Mouse (Mus musculus) gastrocnemius, adult 2 months (tissue): ENCODE data around the gene Fuk. TPM values are rescaled to one million over a fixed set of nuclear protein-coding genes. Genes with fewer than 3 reads are reported as not detected.

Experiments
- DNase-seq: peaks from one replicate; pipeline ENCODE4 v3.0.0; 2022
- H3K27ac ChIP-seq: fragments of 200-600 bp; 2 replicates; pipeline ENCODE4 v1.8.1; 2022; ENCODE audit warnings: mild to moderate bottlenecking
- H3K4me3 ChIP-seq: fragments of 200-600 bp; 2 replicates; pipeline ENCODE4 v1.8.1; 2022; ENCODE audit warnings: mild to moderate bottlenecking, moderate library complexity
- CTCF ChIP-seq: fragments of 200-600 bp; IDR thresholded peaks from 2 replicates; pipeline ENCODE4 v1.8.1; 2022; ENCODE audit warnings: antibody characterized with exemption, mild to moderate bottlenecking, moderate library complexity
- intact Hi-C: fragments of 180-260 bp; cut with DNase I; formaldehyde crosslinking; loops from one replicate; pipeline ENCODE4 v1.15.1; 2025
- total RNA-seq, 2 experiments: library from RNA; stranded (reverse); gene quantifications; 2 replicates each; pipeline ENCODE4 v1.2.3; 2021

Gene Fuk
- total RNA-seq, 2 experiments from 2014 or later = 4.4 TPM

DNA sequence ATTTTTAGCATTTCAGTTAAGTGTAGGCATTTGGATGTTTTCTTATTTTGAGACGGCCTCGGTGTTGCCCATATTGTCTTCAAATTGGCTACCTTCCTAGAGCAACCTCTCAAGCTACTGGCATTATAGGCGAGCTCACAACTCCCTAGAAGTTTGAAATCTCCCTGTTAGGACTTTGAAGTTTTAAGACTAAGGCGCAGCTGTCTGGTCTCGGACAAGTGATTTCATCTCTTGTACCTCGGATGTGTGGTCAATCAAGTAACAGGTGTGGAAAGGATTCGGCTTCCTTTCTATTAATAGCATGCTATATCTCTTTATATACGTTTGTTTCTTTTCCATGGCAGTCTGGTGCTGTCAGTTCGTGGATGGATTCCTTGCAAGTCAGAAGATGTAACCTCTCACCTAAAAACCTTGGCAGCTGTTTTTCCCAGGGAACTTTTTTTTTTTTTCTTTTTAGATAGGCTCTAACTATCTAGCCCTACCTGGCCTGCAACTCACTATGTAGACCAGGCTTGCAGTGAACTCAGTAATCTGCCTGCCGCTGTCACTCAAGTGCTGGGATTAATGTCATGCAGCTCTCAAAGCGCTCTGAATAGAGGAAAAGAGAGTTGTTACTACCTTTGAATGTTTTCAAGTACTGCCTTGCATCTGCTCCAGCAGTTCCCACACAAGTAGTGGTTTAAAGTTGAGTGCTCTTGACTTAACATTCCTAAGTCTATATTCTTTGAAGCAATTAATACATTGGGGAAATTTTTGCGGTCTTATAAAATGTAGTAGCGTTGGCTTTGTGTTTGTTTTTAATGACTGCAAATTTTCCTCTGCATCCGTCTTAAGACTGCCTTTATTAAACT, 54.4 kb downstream of the Fuk start:
- DNase-seq = no peak
- Histone ChIP-seq H3K4me3 (peak overlapping the region; percentile 77), H3K27ac (peak overlapping the region; percentile 92)
- no peak for TF ChIP-seq CTCF
- intact Hi-C loops = loop anchor here (5.0 kb wide), 1 partner anchor 201 kb away; no protein-coding TSS in a partner anchor

DNA sequence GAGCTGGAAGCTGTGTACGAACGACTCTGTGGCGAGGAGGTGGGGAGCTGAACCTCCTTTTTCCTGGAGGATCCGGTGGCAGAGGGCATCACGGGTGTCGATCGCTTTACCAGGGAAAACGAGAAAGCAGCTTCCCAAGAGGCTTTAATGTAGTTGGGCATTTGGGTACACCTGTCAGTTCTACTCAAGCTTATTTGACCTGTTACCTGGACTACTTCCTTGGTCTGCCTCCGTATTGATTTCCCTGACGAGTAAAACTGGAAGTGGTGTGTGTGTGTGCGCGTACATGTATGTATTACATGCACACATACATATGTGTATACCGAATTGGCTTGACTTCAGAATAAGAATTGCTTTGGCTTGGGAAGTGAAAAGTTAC, 55.1 kb downstream of the Fuk start:
- TF ChIP-seq CTCF = no peak
- Histone ChIP-seq H3K4me3 (peak overlapping the region; percentile 77), H3K27ac (peak overlapping the region; percentile 92)
- no peak for DNase-seq
- intact Hi-C loops = loop anchor here (5.0 kb wide), 1 partner anchor 200 kb away; no protein-coding TSS in a partner anchor

- intact Hi-C loops = loop anchor here (5.0 kb wide), 1 partner anchor 199 kb away; no protein-coding TSS in a partner anchor
- Histone ChIP-seq H3K27ac (peak within 1 kb of the TSS; percentile 92), H3K4me3 (peak within 1 kb of the TSS; percentile 77)
- peak; percentile 91 for DNase-seq
- TF ChIP-seq CTCF = peak; percentile 9; the same call in 1 of the 2 replicates
Measured at GRCm38 (mm10) chr8:110846405-110847170, 55.7 kb downstream of the Fuk start, which contains the start of the genes Cog4 and Sf3b3. Gene Cog4 (plus strand): TSS chr8:110846600. Gene Sf3b3 (minus strand): TSS chr8:110846787.

GRCm38 (mm10) chr8:110845821-110846404, 56.4 kb downstream of the Fuk start:
- no peak for TF ChIP-seq CTCF
- DNase-seq = no peak
- intact Hi-C loops = loop anchor here (5.0 kb wide), 1 partner anchor 199 kb away; no protein-coding TSS in a partner anchor
- peak overlapping the region; percentile 77 for H3K4me3 ChIP-seq
- peak overlapping the region; percentile 92 for H3K27ac ChIP-seq

DNA sequence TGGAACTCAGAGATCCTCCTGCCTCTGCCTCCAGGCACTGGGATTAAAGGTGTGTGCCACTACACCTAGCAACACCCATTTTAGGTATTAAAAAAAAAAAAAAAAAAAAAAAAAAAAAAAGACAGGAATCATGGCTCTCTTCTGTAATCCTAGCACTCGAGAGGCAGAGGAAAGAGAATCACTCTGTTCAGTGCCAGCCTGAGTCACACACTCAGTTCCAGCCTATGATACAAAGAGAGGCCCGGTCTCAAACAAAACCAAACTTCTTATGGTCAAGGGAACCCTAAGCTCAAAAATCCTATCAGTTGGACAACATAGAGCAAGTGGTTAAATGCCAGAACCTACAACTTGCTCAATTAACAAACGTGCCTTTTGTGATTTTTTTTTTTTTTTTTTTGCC, 57.3 kb downstream of the Fuk start:
- no peak for TF ChIP-seq CTCF
- intact Hi-C loops = loop anchor here (5.0 kb wide), 1 partner anchor 198 kb away; no protein-coding TSS in a partner anchor
- no peak for DNase-seq
- peak overlapping the region; percentile 77 for H3K4me3 ChIP-seq
- H3K27ac ChIP-seq = no peak overlapping the region

- DNase-seq = no peak
Measured at GRCm38 (mm10) chr8:110843207-110843606, 59.1 kb downstream of the Fuk start.

GRCm38 (mm10) chr8:110842012-110842574, 60.2 kb downstream of the Fuk start:
- intact Hi-C loops = no loop called here
- Histone ChIP-seq H3K4me3 (no peak overlapping the region), H3K27ac (no peak overlapping the region)
- TF ChIP-seq CTCF = peak; percentile 28; the same call in 1 of the 2 replicates
- no peak for DNase-seq

More at GRCm38 (mm10) chr8:110843207-110843606, 59.1 kb downstream of the Fuk start:
- TF ChIP-seq CTCF = no peak
- H3K4me3 ChIP-seq = no peak overlapping the region
- H3K27ac ChIP-seq = no peak overlapping the region
- intact Hi-C loops = no loop called here

Other genes starting within 250 kb of the Fuk start
- 100 to 1,000 TPM in 1 of 2 experiments, 10 to 100 TPM in 1; 85.5 to 125 TPM for gene Mtss1l, start 181.0 kb downstream of the Fuk start, total RNA-seq
- 1 to 10 TPM; 5.2 TPM for gene Il34, start 96.6 kb downstream of the Fuk start, total RNA-seq
- 10 to 100 TPM; 60.3 to 64.2 TPM for gene Cog4, start 55.9 kb downstream of the Fuk start, total RNA-seq
- gene Sf3b3, start 55.7 kb downstream of the Fuk start, total RNA-seq = 10 to 100 TPM; 16.9 to 19.7 TPM
- gene St3gal2, start 17.4 kb upstream of the Fuk start, total RNA-seq = 10 to 100 TPM; 46.4 to 51.0 TPM
- gene Ddx19a, start 95.3 kb upstream of the Fuk start, total RNA-seq = 10 to 100 TPM; 29.4 to 30.2 TPM
- 10 to 100 TPM; 11.4 to 13.0 TPM for gene Ddx19b, start 129.3 kb upstream of the Fuk start, total RNA-seq
- 10 to 100 TPM; 50.5 to 54.2 TPM for gene Aars, start 130.7 kb upstream of the Fuk start, total RNA-seq
- gene Exosc6, start 153.9 kb upstream of the Fuk start, total RNA-seq = not detected
- gene Clec18a, start 189.9 kb upstream of the Fuk start, total RNA-seq = 1 to 10 TPM in 1 of 2 experiments, under 1 TPM in 1; 0.36 to 1.1 TPM
- 100 to 1,000 TPM; 111 to 130 TPM for gene Pdpr, start 192.1 kb upstream of the Fuk start, total RNA-seq